Mouse (Mus musculus) limb, embryonic 12.5 days (tissue): ENCODE measurements at regions not wholly inside any gene's neighbourhood (a gene's known extent, or its start where the extent isn't known, plus 50 kb on each side); places are given as distances from the start of the nearest gene placed in this dataset.

Source experiments
- ATAC-seq: fragments of 200-750 bp; cut with Nextera tagmentation; 2 replicates; pipeline ENCODE4 v1.8.0; 2017; ENCODE audit warnings: low read depth, moderate TSS enrichment; ENCODE audit not compliant: insufficient number of reproducible peaks, insufficient read depth, low FRiP score, low TSS enrichment
- H3K27ac ChIP-seq: fragments of 300-500 bp; sonication (generic); 2 replicates; pipeline ENCODE4 v1.5.1; 2016; ENCODE audit warnings: mild to moderate bottlenecking, moderate library complexity
- H3K27me3 ChIP-seq: fragments of 300-500 bp; sonication (generic); 2 replicates; pipeline ENCODE4 v1.6.1; 2016; ENCODE audit warnings: mild to moderate bottlenecking, moderate library complexity
- H3K36me3 ChIP-seq: fragments of 300-500 bp; sonication (generic); 2 replicates; pipeline ENCODE4 v1.6.1; 2016; ENCODE audit warnings: mild to moderate bottlenecking, moderate library complexity
- H3K4me1 ChIP-seq: fragments of 300-500 bp; sonication (generic); replicated peaks from 2 replicates; pipeline ENCODE4 v1.6.1; 2016
- H3K4me2 ChIP-seq: fragments of 300-500 bp; sonication (generic); 2 replicates; pipeline ENCODE4 v1.6.1; 2016; ENCODE audit warnings: mild to moderate bottlenecking, moderate library complexity
- H3K4me3 ChIP-seq: fragments of 300-500 bp; sonication (generic); replicated peaks from 2 replicates; pipeline ENCODE4 v1.5.1; 2016; ENCODE audit warnings: mild to moderate bottlenecking
- H3K9ac ChIP-seq: fragments of 300-500 bp; sonication (generic); replicated peaks from 2 replicates; pipeline ENCODE4 v1.6.1; 2016; ENCODE audit warnings: mild to moderate bottlenecking, moderate library complexity
- H3K9me3 ChIP-seq: fragments of 300-500 bp; sonication (generic); 2 replicates; pipeline ENCODE4 v1.6.1; 2016; ENCODE audit warnings: mild to moderate bottlenecking, moderate library complexity
- WGBS: fragments of 180-500 bp; shearing (Covaris S2); methylation state at CpG from one replicate; pipeline ENCODE4 v1.1.7; 2016; 5-methylcytosine and 5-hydroxymethylcytosine counted together

DNA sequence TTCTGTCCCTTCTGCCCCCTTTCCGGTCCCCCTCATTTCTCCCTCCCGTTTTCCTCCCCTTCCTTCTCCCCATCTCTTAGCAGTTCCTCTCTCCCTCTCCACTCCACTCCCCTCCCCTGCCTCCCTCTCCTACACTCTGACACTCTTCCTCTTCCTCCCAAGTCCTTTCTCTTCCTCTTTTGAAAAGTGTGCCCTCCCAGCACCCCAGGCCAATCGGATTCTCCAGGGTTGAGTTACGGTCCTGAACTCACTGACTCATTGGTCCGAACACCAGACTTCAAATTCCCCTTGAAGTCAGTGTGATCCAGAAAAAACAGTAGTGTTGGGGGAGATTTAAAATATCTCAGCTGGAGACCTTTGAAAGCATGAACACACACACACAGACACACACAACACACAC, 109.1 kb downstream of the 2410131K14Rik start:
- H3K36me3 ChIP-seq = no peaks in the 10 kb centered on the region
- 0 out of 2 replicates have a peak overlapping the region, but pooled peaks have one; percentile 17 for H3K27ac ChIP-seq
- 39% methylated on average over 5 of the region's 5 CpGs for WGBS
- no peak overlapping the region for H3K4me3 ChIP-seq
- H3K9ac ChIP-seq = no peak overlapping the region; the same call in 1 of the 2 replicates
- H3K4me1 ChIP-seq = peaks cover 33% of the 10 kb centered on the region
- H3K27me3 ChIP-seq = no peaks in the 10 kb centered on the region
- peak overlapping the region; percentile 6; the same call in 1 of the 2 replicates for H3K4me2 ChIP-seq
- H3K9me3 ChIP-seq = no peaks in the 10 kb centered on the region
- no peak for ATAC-seq

DNA sequence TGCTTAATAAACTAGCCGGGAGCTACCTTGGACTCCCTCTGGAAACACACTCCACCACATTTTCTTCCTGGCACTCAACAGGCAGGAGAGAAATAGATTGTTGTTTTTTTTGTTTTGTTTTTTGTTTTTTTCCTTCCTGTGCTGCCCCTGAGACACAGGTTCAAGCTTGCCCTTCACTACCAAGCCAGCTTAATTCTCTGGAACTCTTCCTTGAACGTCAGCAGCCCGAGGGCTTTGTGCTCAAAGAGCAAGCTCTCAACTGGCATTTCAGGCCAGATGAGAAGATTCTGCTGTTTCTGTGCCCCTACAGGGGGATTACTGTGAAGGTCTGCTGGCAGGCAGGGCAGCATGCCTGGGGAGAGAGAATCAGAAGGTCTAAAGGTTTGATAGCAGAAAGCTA, 109.8 kb downstream of the 2410131K14Rik start:
- Histone ChIP-seq H3K4me3 (no peak overlapping the region), H3K27me3 (no peaks in the 10 kb centered on the region), H3K36me3 (no peaks in the 10 kb centered on the region), H3K9me3 (no peaks in the 10 kb centered on the region), H3K4me1 (peaks cover 36% of the 10 kb centered on the region), H3K4me2 (no peak overlapping the region), H3K9ac (no peak overlapping the region), H3K27ac (peak overlapping the region; percentile 91)
- 53% methylated on average over 3 of the region's 3 CpGs for WGBS
- no peak for ATAC-seq

DNA sequence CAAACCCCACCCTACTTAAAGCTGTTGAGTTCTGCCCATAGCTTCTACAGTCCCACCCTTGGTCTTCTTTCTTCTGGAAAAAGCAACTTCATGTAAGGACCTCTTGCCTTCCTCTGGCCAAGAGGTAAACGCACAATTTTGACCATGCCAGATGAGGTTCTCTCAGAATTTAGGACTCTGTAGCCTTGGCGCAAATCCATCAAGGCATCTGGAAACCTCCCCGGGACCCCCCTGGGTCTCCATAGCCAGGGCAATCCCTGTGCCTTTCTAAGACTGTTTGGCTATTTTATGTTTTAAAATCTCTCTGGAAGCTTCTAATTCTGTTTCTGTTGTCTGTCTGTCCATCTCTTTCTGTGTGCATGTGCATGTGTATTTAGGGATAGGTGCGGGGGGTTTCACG, 110.3 kb downstream of the 2410131K14Rik start:
- no peaks in the 10 kb centered on the region for H3K9me3 ChIP-seq
- H3K27ac ChIP-seq = peak overlapping the region; percentile 91
- no peaks in the 10 kb centered on the region for H3K36me3 ChIP-seq
- WGBS = 64% methylated on average over 5 of the region's 5 CpGs
- H3K4me3 ChIP-seq = no peak overlapping the region
- H3K4me1 ChIP-seq = peaks cover 40% of the 10 kb centered on the region
- no peak for ATAC-seq
- peak overlapping the region; percentile 21; the same call in 1 of the 2 replicates for H3K4me2 ChIP-seq
- no peak overlapping the region for H3K9ac ChIP-seq
- H3K27me3 ChIP-seq = no peaks in the 10 kb centered on the region

DNA sequence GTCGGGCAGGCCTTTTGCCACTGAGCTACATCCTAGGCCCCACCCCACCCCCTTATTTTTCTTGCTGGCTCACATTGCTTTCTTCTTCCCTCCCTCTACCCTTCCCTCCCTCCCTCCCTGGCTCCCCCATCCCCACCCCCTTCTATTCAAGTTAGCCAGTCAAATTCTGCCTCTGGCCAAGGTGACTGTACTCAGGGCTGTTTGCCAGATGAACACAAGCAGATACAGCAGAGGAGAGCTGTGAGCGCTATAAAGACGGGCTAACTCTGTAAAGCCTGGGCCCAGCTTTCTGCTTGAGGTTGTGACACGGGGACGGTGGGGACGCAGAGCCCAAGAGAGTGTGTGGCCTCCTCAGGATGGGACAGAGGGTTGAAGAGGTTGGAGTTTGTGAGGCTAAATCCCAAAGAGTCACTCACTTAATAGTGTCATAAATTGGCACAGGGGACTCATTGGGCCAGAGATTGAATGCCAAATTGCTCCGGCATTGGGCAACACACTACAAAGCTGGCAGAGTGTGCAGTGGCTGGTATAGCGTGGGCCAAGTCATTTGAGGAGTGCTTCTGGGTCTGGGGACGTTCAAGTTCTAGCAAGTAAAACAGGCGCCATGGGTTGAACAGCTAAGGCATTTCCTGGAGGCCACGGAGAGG, 110.8 kb downstream of the 2410131K14Rik start:
- H3K9ac ChIP-seq = no peak overlapping the region; the same call in 1 of the 2 replicates
- H3K27ac ChIP-seq = peak overlapping the region; percentile 91
- no peaks in the 10 kb centered on the region for H3K36me3 ChIP-seq
- H3K4me1 ChIP-seq = peaks cover 45% of the 10 kb centered on the region
- ATAC-seq = peak; percentile 61; the same call in 1 of the 2 replicates
- no peak overlapping the region for H3K4me3 ChIP-seq
- 41% methylated on average over 11 of the region's 11 CpGs for WGBS
- H3K27me3 ChIP-seq = no peaks in the 10 kb centered on the region
- peak overlapping the region; percentile 21 for H3K4me2 ChIP-seq
- H3K9me3 ChIP-seq = no peaks in the 10 kb centered on the region

DNA sequence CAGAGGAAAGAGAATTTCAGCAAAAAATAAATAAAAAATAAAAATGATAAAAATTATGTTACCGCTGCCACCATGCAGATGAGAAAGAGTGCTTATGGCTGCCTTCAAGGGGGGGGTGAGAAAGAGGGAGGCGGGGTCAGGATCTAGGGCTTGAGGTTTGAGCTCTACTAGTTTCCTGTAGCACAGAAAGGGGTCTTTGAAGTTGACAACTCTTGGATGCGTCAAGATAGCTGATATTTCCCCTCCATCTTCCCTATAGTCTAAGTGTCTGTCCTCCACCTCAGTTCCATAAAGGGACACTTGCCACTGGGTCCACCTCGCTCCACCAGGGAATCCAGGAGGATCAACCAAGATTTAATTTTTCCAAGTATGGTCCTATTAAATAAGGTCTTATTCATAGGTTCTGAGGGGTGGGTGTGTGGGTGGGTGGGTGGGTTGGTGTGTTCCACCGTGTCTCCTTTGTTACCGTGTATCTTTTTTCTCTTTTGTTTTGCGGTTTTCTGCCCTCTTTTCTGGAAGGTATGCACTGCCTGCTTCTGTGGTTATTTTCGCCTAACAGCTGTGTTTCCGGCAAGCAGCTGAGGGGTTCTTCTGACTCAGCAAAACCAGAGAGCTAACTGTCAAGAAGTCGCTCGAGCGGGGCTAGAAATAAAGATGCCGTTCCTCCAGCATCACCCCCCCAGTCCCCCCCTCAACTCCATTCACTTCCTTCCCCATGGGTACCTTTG, 114.8 kb downstream of the 2410131K14Rik start:
- Histone ChIP-seq H3K36me3 (no peaks in the 10 kb centered on the region), H3K9ac (no peak overlapping the region), H3K4me2 (peak overlapping the region; percentile 21; the same call in 1 of the 2 replicates), H3K27me3 (peaks cover 4% of the 10 kb centered on the region; the same call in 1 of the 2 replicates), H3K4me3 (no peak overlapping the region), H3K4me1 (peaks cover 44% of the 10 kb centered on the region), H3K9me3 (no peaks in the 10 kb centered on the region), H3K27ac (no peak overlapping the region)
- 52% methylated on average over 13 of the region's 13 CpGs for WGBS
- ATAC-seq = 0 out of 2 replicates have a peak, but pooled peaks have one; percentile 14

DNA sequence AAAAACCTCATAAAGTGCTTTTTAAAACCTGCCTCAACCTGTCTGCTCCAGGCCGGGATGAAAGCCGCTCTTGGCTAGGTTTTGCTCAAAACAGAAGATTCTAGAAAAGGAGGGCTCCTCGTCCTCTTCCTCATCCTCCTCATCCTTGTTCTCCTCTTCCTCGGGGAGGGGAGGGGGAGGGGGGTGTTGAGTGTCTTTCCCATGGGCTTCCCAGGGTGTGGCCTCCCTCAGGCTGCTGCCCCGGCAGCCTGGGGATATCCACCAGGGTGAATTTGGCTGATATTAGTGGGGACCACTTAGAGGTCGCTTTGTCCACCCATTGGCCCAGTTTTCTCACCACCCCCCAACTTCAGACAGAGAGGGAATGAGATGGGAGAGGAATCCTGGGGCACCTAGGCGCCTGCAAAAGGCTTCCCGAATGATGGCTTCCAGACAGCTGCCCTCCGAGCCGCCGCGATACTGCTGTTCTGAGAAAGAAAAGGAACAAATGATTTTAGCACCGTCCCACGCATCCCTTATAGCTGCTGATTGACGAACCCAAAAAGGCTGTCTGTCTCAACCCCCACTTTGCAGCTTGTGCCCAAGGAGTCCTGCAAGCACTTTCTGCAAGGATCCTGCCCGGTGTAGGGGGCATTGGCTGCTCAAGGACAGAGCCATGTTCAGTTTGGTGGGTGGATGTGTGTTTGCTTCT, 115.5 kb downstream of the 2410131K14Rik start:
- ATAC-seq = no peak
- H3K27ac ChIP-seq = 0 out of 2 replicates have a peak overlapping the region, but pooled peaks have one; percentile 54
- WGBS = 65% methylated on average over 16 of the region's 16 CpGs

DNA sequence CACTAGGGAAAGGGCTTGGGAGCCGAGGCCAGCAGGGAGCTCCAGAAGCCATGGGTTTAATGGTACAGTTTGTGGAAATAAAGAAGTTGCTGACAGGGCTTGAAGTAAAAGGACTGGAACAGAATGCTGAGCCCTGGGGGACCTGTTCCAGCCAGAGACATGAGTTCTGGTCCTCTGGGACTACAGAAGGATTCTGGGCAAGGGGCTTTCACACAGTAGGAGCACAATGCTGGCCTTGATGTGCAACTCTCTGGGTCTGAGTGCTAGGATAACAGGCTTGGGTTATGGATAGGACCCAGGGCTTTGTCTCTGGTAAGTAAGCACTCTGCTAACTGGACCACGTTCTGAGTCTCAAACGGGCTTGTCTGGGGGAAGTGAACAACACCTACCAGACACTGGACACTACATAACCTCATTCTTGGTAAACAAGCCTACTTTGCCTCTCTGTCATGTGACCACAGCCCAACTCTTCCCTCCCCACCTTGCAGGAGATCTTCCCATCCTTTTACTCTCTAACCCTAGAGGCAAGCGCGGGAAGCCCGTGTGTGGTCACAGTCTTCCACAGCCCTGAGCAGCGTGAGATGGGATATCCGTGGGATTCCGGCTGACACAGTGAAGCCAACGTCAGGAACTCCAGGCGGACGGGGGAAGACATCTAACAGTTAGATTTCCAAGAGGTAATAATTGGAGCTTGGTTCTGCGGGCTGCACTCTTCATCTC, 116.3 kb downstream of the 2410131K14Rik start:
- Histone ChIP-seq H3K4me1 (peaks cover 29% of the 10 kb centered on the region), H3K27ac (no peak overlapping the region), H3K27me3 (peaks cover 4% of the 10 kb centered on the region; the same call in 1 of the 2 replicates), H3K36me3 (no peaks in the 10 kb centered on the region), H3K4me3 (no peak overlapping the region), H3K4me2 (no peak overlapping the region), H3K9ac (no peak overlapping the region), H3K9me3 (no peaks in the 10 kb centered on the region)
- 83% methylated on average over 13 of the region's 13 CpGs for WGBS
- ATAC-seq = no peak

More for the DNA sequence above, 115.5 kb downstream of the 2410131K14Rik start:
- Histone ChIP-seq H3K4me2 (peak overlapping the region; percentile 21; the same call in 1 of the 2 replicates), H3K36me3 (no peaks in the 10 kb centered on the region), H3K9ac (no peak overlapping the region), H3K9me3 (no peaks in the 10 kb centered on the region), H3K4me1 (peaks cover 37% of the 10 kb centered on the region), H3K27me3 (peaks cover 4% of the 10 kb centered on the region; the same call in 1 of the 2 replicates), H3K4me3 (no peak overlapping the region)

DNA sequence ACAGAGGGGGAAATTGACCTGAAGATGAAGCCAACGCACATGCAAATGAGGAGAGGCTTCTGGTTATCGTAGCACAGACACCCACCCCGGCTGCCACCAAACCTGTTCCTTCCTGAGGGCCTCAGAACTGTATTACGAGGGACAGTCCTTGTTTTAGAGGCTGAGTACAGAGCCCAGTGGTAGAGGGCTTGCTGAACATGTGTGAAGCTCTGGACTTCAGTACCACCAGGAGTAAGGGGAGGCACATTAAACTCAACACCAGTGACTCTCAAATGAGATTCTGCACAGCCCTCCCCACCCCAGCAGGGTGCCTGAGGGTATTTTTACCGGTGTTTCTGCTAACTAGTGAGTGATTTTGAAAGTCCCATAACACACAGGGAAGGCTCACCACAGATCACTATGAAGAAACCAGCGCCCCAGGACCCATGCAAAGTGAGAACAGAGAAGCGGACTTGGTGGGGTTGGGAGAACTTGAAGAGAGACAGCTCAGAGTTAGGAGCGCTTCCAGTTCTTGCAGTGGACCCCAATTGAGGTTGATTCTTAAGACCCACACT, 116.9 kb downstream of the 2410131K14Rik start:
- ATAC-seq = no peak
- Histone ChIP-seq H3K27ac (no peak overlapping the region), H3K9me3 (no peaks in the 10 kb centered on the region), H3K4me2 (no peak overlapping the region), H3K9ac (no peak overlapping the region), H3K4me1 (peaks cover 28% of the 10 kb centered on the region), H3K27me3 (peaks cover 4% of the 10 kb centered on the region; the same call in 1 of the 2 replicates), H3K4me3 (no peak overlapping the region), H3K36me3 (no peaks in the 10 kb centered on the region)
- 66% methylated on average over 8 of the region's 8 CpGs for WGBS

DNA sequence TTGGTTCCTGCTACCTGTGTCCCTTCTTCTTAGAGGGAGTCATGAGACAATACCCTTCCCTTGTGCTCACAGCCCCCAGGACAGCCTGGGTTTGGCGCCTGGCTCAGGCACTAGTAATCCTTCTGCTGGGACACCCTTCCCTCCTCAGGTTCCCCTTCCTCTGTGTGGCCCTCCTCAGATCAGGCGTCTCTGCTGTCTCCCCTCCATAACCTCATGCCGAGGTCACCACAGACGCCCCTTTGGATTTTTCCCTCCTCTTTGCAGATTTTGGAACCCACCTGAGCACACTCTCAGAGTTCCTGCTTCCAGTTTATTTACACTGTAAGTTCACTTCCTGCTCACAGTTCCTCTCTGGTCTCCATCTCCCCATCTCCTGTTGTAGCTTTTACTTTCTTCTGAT, 117.7 kb downstream of the 2410131K14Rik start:
- H3K27ac ChIP-seq = no peak overlapping the region
- H3K4me2 ChIP-seq = no peak overlapping the region
- H3K4me3 ChIP-seq = no peak overlapping the region
- peaks cover 4% of the 10 kb centered on the region; the same call in 1 of the 2 replicates for H3K27me3 ChIP-seq
- no peak overlapping the region for H3K9ac ChIP-seq
- H3K36me3 ChIP-seq = no peaks in the 10 kb centered on the region
- ATAC-seq = no peak
- peaks cover 28% of the 10 kb centered on the region for H3K4me1 ChIP-seq
- H3K9me3 ChIP-seq = no peaks in the 10 kb centered on the region
- 57% methylated on average over 4 of the region's 4 CpGs for WGBS

DNA sequence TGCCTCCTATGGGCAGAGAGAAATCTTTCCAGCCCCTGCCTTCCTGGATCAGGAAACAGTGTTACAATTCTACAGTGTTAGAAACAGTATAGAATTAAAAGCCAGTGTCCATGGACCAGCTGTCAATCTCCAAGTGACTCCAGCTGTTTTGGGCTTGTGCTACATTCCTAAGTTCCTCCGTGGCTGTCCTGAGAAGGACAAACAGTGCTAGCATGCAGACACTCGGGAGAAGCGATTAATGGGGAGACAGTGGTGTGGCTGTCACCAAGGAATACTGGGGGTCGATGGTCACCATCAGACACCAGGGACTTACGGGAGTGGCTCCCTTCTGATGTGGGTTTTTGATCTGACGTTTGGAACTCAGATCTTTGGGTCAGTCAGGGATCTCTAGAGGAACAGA, 118.1 kb downstream of the 2410131K14Rik start:
- H3K4me3 ChIP-seq = no peak overlapping the region

More for the DNA sequence above, 118.1 kb downstream of the 2410131K14Rik start:
- H3K36me3 ChIP-seq = no peaks in the 10 kb centered on the region
- H3K27ac ChIP-seq = no peak overlapping the region
- 71% methylated on average over 6 of the region's 6 CpGs for WGBS
- no peak overlapping the region for H3K9ac ChIP-seq
- H3K27me3 ChIP-seq = peaks cover 4% of the 10 kb centered on the region; the same call in 1 of the 2 replicates
- peaks cover 28% of the 10 kb centered on the region for H3K4me1 ChIP-seq
- no peak overlapping the region for H3K4me2 ChIP-seq
- ATAC-seq = no peak
- H3K9me3 ChIP-seq = no peaks in the 10 kb centered on the region
